Mouse (Mus musculus) heart, embryonic 15.5 days (tissue): ENCODE results near the gene Nyap1. TPM values are rescaled to one million over a fixed set of nuclear protein-coding genes. Genes with fewer than 3 reads are reported as not detected.

Source experiments
- ATAC-seq: fragments of 200-750 bp; cut with Nextera tagmentation; replicated peaks from 2 replicates; pipeline ENCODE4 v1.8.0; 2017; ENCODE audit warnings: low read depth, moderate TSS enrichment; ENCODE audit not compliant: insufficient number of reproducible peaks, insufficient read depth, low FRiP score
- H3K27ac ChIP-seq: fragments of 300-500 bp; sonication (generic); 2 replicates; pipeline ENCODE4 v1.5.1; 2015; ENCODE audit warnings: mild to moderate bottlenecking, inconsistent platforms
- H3K27me3 ChIP-seq: fragments of 300-500 bp; sonication (generic); 2 replicates; pipeline ENCODE4 v1.6.1; 2015; ENCODE audit warnings: inconsistent platforms
- H3K36me3 ChIP-seq: fragments of 300-500 bp; sonication (generic); 2 replicates; pipeline ENCODE4 v1.6.1; 2015; ENCODE audit warnings: mild to moderate bottlenecking, inconsistent platforms
- H3K4me1 ChIP-seq: fragments of 300-500 bp; sonication (generic); replicated peaks from 2 replicates; pipeline ENCODE4 v1.6.1; 2015; ENCODE audit warnings: inconsistent platforms
- H3K4me2 ChIP-seq: fragments of 300-500 bp; sonication (generic); 2 replicates; pipeline ENCODE4 v1.6.1; 2015; ENCODE audit warnings: inconsistent platforms, mild to moderate bottlenecking, moderate library complexity
- H3K4me3 ChIP-seq: fragments of 300-500 bp; sonication (generic); 2 replicates; pipeline ENCODE4 v1.5.1; 2015; ENCODE audit warnings: mild to moderate bottlenecking, inconsistent platforms
- H3K9ac ChIP-seq: fragments of 300-500 bp; sonication (generic); 2 replicates; pipeline ENCODE4 v1.6.1; 2015; ENCODE audit warnings: mild to moderate bottlenecking, inconsistent platforms
- H3K9me3 ChIP-seq: fragments of 300-500 bp; sonication (generic); replicated peaks from 2 replicates; pipeline ENCODE4 v1.6.1; 2016; ENCODE audit warnings: inconsistent platforms
- WGBS: fragments of 180-500 bp; shearing (Covaris S2); methylation state at CpG from one replicate; pipeline ENCODE4 v1.1.7; 2015; ENCODE audit warnings: mixed read lengths; 5-methylcytosine and 5-hydroxymethylcytosine counted together
- polyA plus RNA-seq: library from polyadenylated mRNA; unstranded; fragments of >200 nt; fragmentation: Nextera tagmentation; extraction: Ambion mirVana; gene quantifications from 2 replicates; pipeline ENCODE4 v1.2.1, GENCODE M21; 2015

Nyap1 gene
- polyA plus RNA-seq, 1 experiment from 2014 or later, result 1.2 TPM

DNA sequence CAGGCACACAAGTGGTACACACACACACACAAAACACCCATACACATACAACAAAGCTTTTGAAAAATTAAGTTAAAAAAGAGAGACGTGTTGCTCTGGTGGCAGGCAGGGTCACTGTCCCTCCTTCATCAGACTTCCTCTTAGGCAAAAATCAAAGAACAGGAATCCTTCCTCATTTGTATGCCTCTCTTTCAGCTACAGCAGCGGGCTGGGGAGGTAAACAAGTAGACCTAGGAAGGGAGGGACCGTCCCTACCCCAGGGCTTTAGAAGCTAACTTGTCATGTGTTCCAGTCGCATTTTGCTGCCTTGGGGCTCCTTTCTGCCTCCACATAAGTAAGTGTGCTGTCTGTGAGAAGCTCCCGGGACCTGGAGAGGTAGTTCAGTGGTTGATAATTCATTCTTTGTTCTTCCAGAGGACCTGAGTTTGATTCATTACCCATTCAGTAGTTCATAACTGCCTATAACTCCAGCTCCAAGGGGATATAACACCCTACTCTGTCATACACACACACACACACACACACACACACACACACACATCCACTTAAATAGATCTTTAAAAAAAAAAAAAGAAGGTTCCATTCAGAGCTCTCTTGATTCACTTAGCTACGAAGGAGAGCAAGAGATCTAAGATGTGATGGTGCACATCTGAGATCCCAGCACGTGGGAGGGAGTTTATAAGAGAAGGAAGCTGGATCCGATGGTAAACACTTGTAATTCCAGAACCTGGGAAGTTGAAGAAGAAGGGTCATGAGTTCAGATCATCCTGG, 23.2 kb downstream of the Nyap1 start:
- H3K4me3 ChIP-seq, result no peak overlapping the region
- no peak overlapping the region for H3K4me2 ChIP-seq
- H3K9me3 ChIP-seq, result no peaks in the 10 kb centered on the region
- 64% methylated on average over 8 of the region's 8 CpGs for WGBS
- no peaks in the 10 kb centered on the region for H3K36me3 ChIP-seq
- ATAC-seq, result no peak
- H3K4me1 ChIP-seq, result peaks cover 16% of the 10 kb centered on the region
- H3K27me3 ChIP-seq, result no peaks in the 10 kb centered on the region
- 0 out of 2 replicates have a peak overlapping the region, but pooled peaks have one; percentile 20 for H3K27ac ChIP-seq
- no peak overlapping the region for H3K9ac ChIP-seq

DNA sequence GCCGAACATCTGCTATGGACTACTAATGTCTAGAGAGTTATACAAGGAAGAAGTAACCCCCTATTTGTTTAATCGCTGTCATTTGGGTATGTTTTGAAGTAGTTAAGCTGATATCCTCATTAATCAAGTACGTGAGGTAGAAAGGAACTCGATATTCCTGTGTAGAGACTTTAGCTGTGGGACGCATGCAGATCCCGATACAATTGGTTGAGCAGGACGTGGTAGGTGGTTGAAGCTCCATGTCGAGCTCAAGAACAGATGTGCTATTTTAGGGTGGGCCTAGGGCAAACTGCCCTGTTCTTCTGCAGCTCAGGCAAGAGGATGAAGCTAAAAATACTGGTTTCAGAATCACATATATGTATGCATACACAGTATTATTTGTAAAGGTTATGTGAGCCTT, 25.7 kb downstream of the Nyap1 start:
- Histone ChIP-seq H3K9me3 (no peaks in the 10 kb centered on the region), H3K9ac (no peak overlapping the region), H3K4me3 (no peak overlapping the region), H3K36me3 (no peaks in the 10 kb centered on the region), H3K27me3 (no peaks in the 10 kb centered on the region), H3K4me1 (peaks cover 15% of the 10 kb centered on the region), H3K4me2 (no peak overlapping the region), H3K27ac (no peak overlapping the region)
- WGBS, result 64% methylated on average over 8 of the region's 8 CpGs
- ATAC-seq, result no peak

DNA sequence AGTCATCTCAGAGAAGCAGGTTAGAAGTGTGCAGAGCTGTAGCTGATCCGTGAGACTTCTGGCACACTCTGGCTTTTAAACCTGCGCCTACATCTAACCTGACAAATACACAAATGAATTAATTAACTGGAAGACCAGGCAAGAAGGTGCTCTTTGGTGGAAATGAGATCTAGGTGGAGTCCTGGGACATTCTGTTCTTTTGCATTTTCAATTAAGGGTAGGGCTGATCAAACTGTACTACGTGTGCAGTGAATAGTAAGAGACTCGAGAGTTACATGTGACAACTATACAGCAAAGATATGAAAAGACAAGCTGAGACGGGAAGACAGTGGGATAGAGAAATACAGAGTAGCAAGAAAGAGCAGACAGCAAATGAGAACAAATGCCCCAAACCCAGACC, 28.0 kb downstream of the Nyap1 start:
- Histone ChIP-seq H3K9ac (no peak overlapping the region), H3K4me1 (peaks cover 4% of the 10 kb centered on the region; the same call in 1 of the 2 replicates), H3K27me3 (no peaks in the 10 kb centered on the region), H3K9me3 (no peaks in the 10 kb centered on the region), H3K27ac (no peak overlapping the region), H3K36me3 (no peaks in the 10 kb centered on the region), H3K4me3 (no peak overlapping the region), H3K4me2 (no peak overlapping the region)
- WGBS, result 71% methylated on average over 5 of the region's 5 CpGs
- no peak for ATAC-seq

DNA sequence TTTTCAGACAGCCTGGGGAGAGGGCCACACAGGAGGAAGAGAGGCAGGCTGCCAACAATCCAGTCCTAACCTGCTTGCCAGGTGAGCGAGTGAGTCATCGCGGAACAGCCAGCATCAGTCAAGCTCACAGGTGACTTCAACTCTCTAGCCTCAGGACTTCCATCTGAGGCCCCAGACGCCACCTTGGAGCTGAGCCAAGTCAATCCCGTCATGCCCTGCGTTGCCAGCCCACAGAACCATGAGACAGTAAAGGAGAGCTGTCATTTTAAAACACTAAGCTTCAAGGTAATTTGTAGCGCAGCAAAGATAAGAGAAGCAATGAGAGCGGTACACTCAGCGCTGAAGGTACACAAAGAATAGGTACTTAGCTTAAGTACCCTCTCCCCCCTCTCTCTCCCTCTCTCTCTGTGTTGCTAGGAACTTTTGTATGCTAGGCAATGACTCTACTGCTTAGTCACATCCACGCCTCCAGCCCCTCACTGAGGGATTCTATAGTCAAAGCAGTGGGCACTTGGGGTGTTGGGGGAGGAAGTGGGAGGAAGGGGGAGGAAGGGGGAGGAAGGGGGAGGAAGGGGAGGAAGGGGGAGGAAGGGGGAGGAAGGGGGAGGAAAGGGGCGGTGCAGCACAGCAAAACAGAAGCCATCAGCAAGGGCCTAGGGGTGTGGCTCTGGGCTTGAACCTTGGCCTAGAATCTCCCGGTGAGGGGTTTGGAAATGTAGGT, 34.3 kb downstream of the Nyap1 start:
- Histone ChIP-seq H3K27ac (peak overlapping the region; percentile 31; the same call in 1 of the 2 replicates), H3K27me3 (no peaks in the 10 kb centered on the region), H3K4me2 (peak overlapping the region; percentile 10; the same call in 1 of the 2 replicates), H3K36me3 (no peaks in the 10 kb centered on the region), H3K4me1 (peaks cover 7% of the 10 kb centered on the region), H3K4me3 (no peak overlapping the region), H3K9ac (no peak overlapping the region), H3K9me3 (no peaks in the 10 kb centered on the region)
- 42% methylated on average over 12 of the region's 12 CpGs for WGBS
- peak; percentile 50 for ATAC-seq

DNA sequence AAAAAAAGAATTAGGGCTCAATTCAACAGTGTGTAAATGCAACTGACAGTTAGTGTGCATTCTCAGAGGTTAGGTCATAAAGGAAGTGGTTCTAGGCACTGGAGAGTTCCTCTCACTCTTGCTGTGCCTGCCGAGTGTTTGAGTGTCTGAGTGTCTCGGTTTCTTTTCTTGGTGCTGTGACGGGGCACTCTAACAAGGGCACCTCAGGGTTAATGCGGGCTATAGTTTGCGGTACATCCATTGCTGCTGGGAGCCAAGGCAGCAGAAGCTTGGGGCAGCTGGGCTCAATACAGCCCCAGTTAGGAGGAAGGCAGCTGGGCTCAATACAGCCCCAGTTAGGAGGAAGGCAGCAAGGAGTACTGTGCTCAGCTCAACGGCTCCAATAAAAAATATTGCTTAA, 36.2 kb downstream of the Nyap1 start:
- Histone ChIP-seq H3K4me2 (no peak overlapping the region), H3K4me1 (peaks cover 7% of the 10 kb centered on the region), H3K9ac (no peak overlapping the region), H3K36me3 (no peaks in the 10 kb centered on the region), H3K27ac (no peak overlapping the region), H3K4me3 (no peak overlapping the region), H3K9me3 (no peaks in the 10 kb centered on the region), H3K27me3 (no peaks in the 10 kb centered on the region)
- 52% methylated on average over 6 of the region's 6 CpGs for WGBS
- no peak for ATAC-seq

DNA sequence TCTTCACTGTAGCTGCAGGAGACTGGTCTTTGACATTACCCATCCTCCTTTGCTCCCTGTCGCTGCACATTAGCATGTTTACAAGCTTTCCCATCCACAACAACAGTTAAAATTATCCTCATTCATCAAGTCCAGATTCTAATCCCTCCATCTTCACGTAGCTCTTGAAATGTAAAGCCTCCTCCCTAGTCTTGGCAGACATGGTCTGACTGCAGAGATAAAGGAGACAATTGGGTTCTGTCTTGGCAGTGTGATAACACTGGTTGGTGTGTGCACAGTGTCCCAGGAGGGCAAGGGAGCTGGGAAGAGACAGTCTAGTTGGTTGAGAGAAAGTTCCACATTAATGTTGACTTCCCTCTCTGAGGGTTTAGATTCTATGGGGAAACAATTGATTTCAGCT, 41.6 kb downstream of the Nyap1 start:
- Histone ChIP-seq H3K9ac (no peak overlapping the region), H3K27me3 (no peaks in the 10 kb centered on the region), H3K27ac (no peak overlapping the region), H3K36me3 (no peaks in the 10 kb centered on the region), H3K4me1 (0 out of 2 replicates have a peak, but pooled peaks cover 2% of the 10 kb centered on the region), H3K4me3 (no peak overlapping the region), H3K4me2 (no peak overlapping the region), H3K9me3 (no peaks in the 10 kb centered on the region)
- no peak for ATAC-seq
- 36% methylated on average over 2 of the region's 2 CpGs for WGBS

DNA sequence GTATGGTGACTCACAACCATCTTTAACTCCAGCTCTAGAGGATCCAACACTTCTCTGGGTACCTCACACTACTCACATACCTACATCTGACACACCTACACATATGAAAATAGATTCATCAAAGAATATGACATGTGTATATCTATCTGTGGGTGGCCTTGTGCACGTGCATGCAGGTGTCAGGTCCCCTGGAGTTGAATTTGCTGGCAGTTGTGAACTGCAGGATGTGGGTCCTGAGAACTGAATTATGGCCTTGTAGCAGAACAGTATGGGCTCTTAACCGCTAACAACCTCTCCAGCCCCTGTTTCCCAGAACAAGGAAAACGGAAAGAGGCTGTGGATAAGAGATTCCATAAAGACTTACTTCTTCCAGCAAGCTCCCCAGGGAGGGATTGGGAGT, 42.3 kb downstream of the Nyap1 start:
- Histone ChIP-seq H3K27me3 (no peaks in the 10 kb centered on the region), H3K27ac (no peak overlapping the region), H3K9ac (no peak overlapping the region), H3K4me1 (0 out of 2 replicates have a peak, but pooled peaks cover 2% of the 10 kb centered on the region), H3K4me3 (no peak overlapping the region), H3K9me3 (no peaks in the 10 kb centered on the region), H3K36me3 (no peaks in the 10 kb centered on the region), H3K4me2 (no peak overlapping the region)
- ATAC-seq, result no peak
- WGBS, result 46% methylated on average over 3 of the region's 3 CpGs

DNA sequence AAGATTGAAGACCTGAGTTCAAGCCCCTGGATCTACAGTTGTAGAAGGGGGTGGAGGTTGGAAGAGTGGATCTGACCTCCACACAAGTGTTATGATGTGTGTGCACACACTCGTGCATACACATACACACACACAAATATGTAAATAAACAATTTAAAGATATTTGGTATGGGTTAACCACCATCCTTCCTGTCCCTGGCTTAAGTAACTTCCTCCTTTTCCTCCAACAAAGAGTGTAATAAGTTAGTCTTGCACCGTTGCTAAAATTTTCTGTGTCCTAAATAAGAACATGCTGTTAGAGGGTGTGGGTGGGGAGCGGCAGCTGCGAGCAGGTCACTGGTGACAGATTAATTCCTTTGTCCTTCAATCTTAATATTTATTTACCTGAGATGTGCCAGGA, 45.5 kb downstream of the Nyap1 start:
- no peaks in the 10 kb centered on the region for H3K9me3 ChIP-seq
- 70% methylated on average over 4 of the region's 4 CpGs for WGBS

DNA sequence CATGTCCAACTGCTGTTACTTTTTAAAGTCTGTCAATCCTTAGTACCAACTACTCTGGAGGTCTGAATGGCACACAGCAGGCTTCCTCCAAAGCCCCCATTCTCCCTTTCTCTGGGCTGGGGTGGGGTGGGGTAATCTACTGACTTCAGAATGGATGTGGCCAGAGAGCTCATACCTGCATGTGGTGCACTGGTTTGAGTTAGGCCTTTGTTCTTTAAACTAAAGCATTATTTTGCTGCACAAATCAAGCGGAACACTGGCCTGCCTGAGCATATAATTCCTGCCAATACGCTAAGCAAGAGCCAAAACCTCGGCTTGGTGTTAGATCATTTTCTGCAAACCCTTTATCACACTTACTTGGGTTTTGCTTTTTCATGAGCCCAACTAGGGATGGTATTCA, 46.6 kb downstream of the Nyap1 start:
- Histone ChIP-seq H3K27ac (no peak overlapping the region), H3K9me3 (no peaks in the 10 kb centered on the region), H3K4me1 (0 out of 2 replicates have a peak, but pooled peaks cover 5% of the 10 kb centered on the region), H3K4me2 (no peak overlapping the region), H3K4me3 (no peak overlapping the region), H3K36me3 (no peaks in the 10 kb centered on the region), H3K27me3 (no peaks in the 10 kb centered on the region), H3K9ac (no peak overlapping the region)
- WGBS, result 76% methylated on average over 3 of the region's 3 CpGs
- ATAC-seq, result no peak

More for the DNA sequence above, 45.5 kb downstream of the Nyap1 start:
- Histone ChIP-seq H3K36me3 (no peaks in the 10 kb centered on the region), H3K27me3 (no peaks in the 10 kb centered on the region), H3K4me2 (no peak overlapping the region), H3K4me3 (no peak overlapping the region), H3K9ac (no peak overlapping the region), H3K27ac (no peak overlapping the region), H3K4me1 (0 out of 2 replicates have a peak, but pooled peaks cover 2% of the 10 kb centered on the region)
- no peak for ATAC-seq

DNA sequence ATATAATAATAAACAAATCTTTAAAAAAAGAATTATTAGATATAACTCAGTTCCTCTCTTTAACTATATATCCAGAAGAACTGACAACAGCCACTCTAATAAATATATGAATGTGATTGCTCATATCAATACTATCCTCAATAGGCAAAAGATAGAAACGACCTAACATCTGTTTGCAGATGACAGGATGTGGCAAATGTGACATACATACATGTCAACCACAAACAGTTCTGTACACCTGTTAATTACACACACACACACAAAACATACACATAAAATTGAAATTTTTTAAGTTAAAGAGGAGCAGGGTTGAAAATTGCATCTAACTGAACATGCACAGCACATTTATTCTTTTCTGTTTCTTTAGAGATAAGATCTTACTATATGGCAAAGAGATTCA, 49.5 kb downstream of the Nyap1 start:
- H3K36me3 ChIP-seq, result no peaks in the 10 kb centered on the region
- no peak overlapping the region for H3K27ac ChIP-seq
- 60% methylated on average over 1 of the region's 1 CpGs for WGBS

DNA sequence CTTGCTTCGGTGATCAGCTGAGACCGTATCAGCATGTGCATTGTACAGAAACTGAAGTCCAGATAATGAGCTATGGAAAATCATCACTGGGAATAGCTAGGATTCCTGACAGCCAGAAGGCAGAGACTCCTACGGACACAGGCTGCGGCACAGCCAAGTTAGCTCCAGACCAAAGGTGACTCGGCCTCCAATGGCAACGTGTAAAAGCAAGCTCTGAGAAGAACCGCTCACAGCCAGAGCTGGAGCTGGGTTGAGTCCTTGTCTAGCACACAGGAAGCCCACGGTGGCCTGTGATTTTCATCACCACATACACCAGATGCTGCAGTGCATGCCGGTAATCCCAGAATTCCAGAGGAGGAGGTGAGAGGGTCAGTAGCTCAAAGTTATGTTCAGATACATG, 50.9 kb downstream of the Nyap1 start:
- Histone ChIP-seq H3K27ac (peak overlapping the region; percentile 49), H3K4me2 (peak overlapping the region; percentile 27; the same call in 1 of the 2 replicates), H3K27me3 (no peaks in the 10 kb centered on the region), H3K4me3 (no peak overlapping the region), H3K4me1 (0 out of 2 replicates have a peak, but pooled peaks cover 4% of the 10 kb centered on the region), H3K36me3 (no peaks in the 10 kb centered on the region), H3K9me3 (no peaks in the 10 kb centered on the region), H3K9ac (no peak overlapping the region)
- ATAC-seq, result no peak
- WGBS, result 28% methylated on average over 9 of the region's 9 CpGs

More for the DNA sequence above, 49.5 kb downstream of the Nyap1 start:
- Histone ChIP-seq H3K4me3 (no peak overlapping the region), H3K4me2 (no peak overlapping the region), H3K9ac (no peak overlapping the region), H3K27me3 (no peaks in the 10 kb centered on the region), H3K9me3 (no peaks in the 10 kb centered on the region), H3K4me1 (0 out of 2 replicates have a peak, but pooled peaks cover 4% of the 10 kb centered on the region)
- ATAC-seq, result no peak
